Mouse (Mus musculus): Measurements from ENCODE around the gene Pom121. TPM values are rescaled to one million over a fixed set of nuclear protein-coding genes. Genes with fewer than 3 reads are reported as not detected.

Gene Pom121
- total RNA-seq, 2 experiments from 2014 or later = 48.3 to 50.2 TPM

GRCm38 (mm10) chr5:135359772-135360171 lies 34.6 kb downstream of the Pom121 start:
- no peak for DNase-seq (ENCODE audit: low spot score in 2 of 2)
- no peak overlapping the region for H3K4me3 ChIP-seq
- no peak for TF ChIP-seq CTCF (conservative IDR thresholded peaks at IDR 0.05)
- no peak overlapping the region for H3K27ac ChIP-seq

GRCm38 (mm10) chr5:135357556-135357955 lies 36.8 kb downstream of the Pom121 start:
- TF ChIP-seq CTCF (conservative IDR thresholded peaks at IDR 0.05) = no peak
- DNase-seq (ENCODE audit: low spot score in 2 of 2) = no peak
- Histone ChIP-seq H3K4me3 (no peak overlapping the region), H3K27ac (no peak overlapping the region)

- DNase-seq (ENCODE audit: low spot score in 2 of 2) = no peak
- Histone ChIP-seq H3K4me3 (no peak overlapping the region), H3K27ac (no peak overlapping the region)
- TF ChIP-seq CTCF (conservative IDR thresholded peaks at IDR 0.05) = no peak
These were observed 38.3 kb downstream of the Pom121 start for GRCm38 (mm10) chr5:135356090-135356489.

GRCm38 (mm10) chr5:135353564-135353963 lies 40.8 kb downstream of the Pom121 start:
- DNase-seq (ENCODE audit: low spot score in 2 of 2) = no peak
- Histone ChIP-seq H3K4me3 (no peak overlapping the region), H3K27ac (no peak overlapping the region)
- TF ChIP-seq CTCF (conservative IDR thresholded peaks at IDR 0.05) = peak; percentile 68

GRCm38 (mm10) chr5:135352995-135353394 lies 41.4 kb downstream of the Pom121 start, which contains the start of gene Trim50:
Gene Trim50 (plus strand): TSS chr5:135353295.
- H3K27ac ChIP-seq = no peak within 1 kb of the TSS
- no peak within 1 kb of the TSS for H3K4me3 ChIP-seq
- no peak for DNase-seq (ENCODE audit: low spot score in 2 of 2)
- TF ChIP-seq CTCF (conservative IDR thresholded peaks at IDR 0.05) = no peak

GRCm38 (mm10) chr5:135351606-135352005 lies 42.7 kb downstream of the Pom121 start:
- TF ChIP-seq CTCF (conservative IDR thresholded peaks at IDR 0.05) = no peak

GRCm38 (mm10) chr5:135349862-135350261 lies 44.5 kb downstream of the Pom121 start, which contains the start of gene Fkbp6:
Gene Fkbp6 (minus strand): TSS chr5:135350044.
- no peak for DNase-seq (ENCODE audit: low spot score in 2 of 2)
- Histone ChIP-seq H3K4me3 (no peak within 1 kb of the TSS), H3K27ac (no peak within 1 kb of the TSS)
- no peak for TF ChIP-seq CTCF (conservative IDR thresholded peaks at IDR 0.05)

More at GRCm38 (mm10) chr5:135351606-135352005, 42.7 kb downstream of the Pom121 start:
- no peak overlapping the region for H3K27ac ChIP-seq
- no peak for DNase-seq (ENCODE audit: low spot score in 2 of 2)
- H3K4me3 ChIP-seq = no peak overlapping the region

- TF ChIP-seq CTCF (conservative IDR thresholded peaks at IDR 0.05) = no peak
- no peak for DNase-seq (ENCODE audit: low spot score in 2 of 2)
- H3K27ac ChIP-seq = no peak overlapping the region
- H3K4me3 ChIP-seq = no peak overlapping the region
These were observed 46.8 kb downstream of the Pom121 start for GRCm38 (mm10) chr5:135347511-135348011.

GRCm38 (mm10) chr5:135346430-135346829 lies 47.9 kb downstream of the Pom121 start:
- DNase-seq (ENCODE audit: low spot score in 2 of 2) = no peak
- H3K4me3 ChIP-seq = no peak overlapping the region
- peak; percentile 59 for TF ChIP-seq CTCF (conservative IDR thresholded peaks at IDR 0.05)
- no peak overlapping the region for H3K27ac ChIP-seq

GRCm38 (mm10) chr5:135345989-135346388 lies 48.4 kb downstream of the Pom121 start:
- Histone ChIP-seq H3K27ac (no peak overlapping the region), H3K4me3 (no peak overlapping the region)
- DNase-seq (ENCODE audit: low spot score in 2 of 2) = no peak
- TF ChIP-seq CTCF (conservative IDR thresholded peaks at IDR 0.05) = no peak

- Histone ChIP-seq H3K27ac (no peak overlapping the region), H3K4me3 (no peak overlapping the region)
- peak; percentile 44 for TF ChIP-seq CTCF (conservative IDR thresholded peaks at IDR 0.05)
- no peak for DNase-seq (ENCODE audit: low spot score in 2 of 2)
These were observed 56.8 kb downstream of the Pom121 start for GRCm38 (mm10) chr5:135337575-135337974.

GRCm38 (mm10) chr5:135331161-135331560 lies 63.2 kb downstream of the Pom121 start:
- Histone ChIP-seq H3K4me3 (no peak overlapping the region), H3K27ac (no peak overlapping the region)
- TF ChIP-seq CTCF (conservative IDR thresholded peaks at IDR 0.05) = no peak
- no peak for DNase-seq (ENCODE audit: low spot score in 2 of 2)

- TF ChIP-seq CTCF (conservative IDR thresholded peaks at IDR 0.05) = no peak
- no peak overlapping the region for H3K4me3 ChIP-seq
- H3K27ac ChIP-seq = no peak overlapping the region
- DNase-seq (ENCODE audit: low spot score in 2 of 2) = no peak
These were observed 64.1 kb downstream of the Pom121 start for GRCm38 (mm10) chr5:135330201-135330600.

GRCm38 (mm10) chr5:135329471-135329870 lies 64.9 kb downstream of the Pom121 start:
- no peak overlapping the region for H3K27ac ChIP-seq
- no peak overlapping the region for H3K4me3 ChIP-seq
- no peak for DNase-seq (ENCODE audit: low spot score in 2 of 2)
- TF ChIP-seq CTCF (conservative IDR thresholded peaks at IDR 0.05) = no peak

Small RNA genes lying within 50 kb of the gene (microRNA-seq; reads per million reads assigned to microRNA genes)
- 0.92 to 0.96 reads per million in 2 experiments for gene Mir7033

Other genes starting within 250 kb of the Pom121 start
- 10 to 100 TPM; 29.8 to 32.0 TPM for gene Tbl2, start 244.9 kb downstream of the Pom121 start, total RNA-seq (2021)
- 10 to 100 TPM; 55.1 to 62.6 TPM for gene Bcl7b, start 226.3 kb downstream of the Pom121 start, total RNA-seq (2021)
- gene Baz1b, start 207.3 kb downstream of the Pom121 start, total RNA-seq (2021) = 10 to 100 TPM; 79.9 to 87.5 TPM
- 1 to 10 TPM; 4.5 to 5.0 TPM for gene Fzd9, start 143.3 kb downstream of the Pom121 start, total RNA-seq (2021)
- under 1 TPM; 0.47 to 0.51 TPM for gene Fkbp6, start 44.5 kb downstream of the Pom121 start, total RNA-seq (2021)
- not detected for gene Trim50, start 41.3 kb downstream of the Pom121 start, total RNA-seq (2021)
- 10 to 100 TPM; 21.7 to 30.1 TPM for gene Nsun5, start 24.6 kb downstream of the Pom121 start, total RNA-seq (2021)
- gene Hip1, start 150.6 kb upstream of the Pom121 start, total RNA-seq (2021) = 10 to 100 TPM; 41.2 to 41.4 TPM
- not detected for gene Ccl26, start 169.0 kb upstream of the Pom121 start, total RNA-seq (2021)
- not detected for gene Ccl24, start 178.5 kb upstream of the Pom121 start, total RNA-seq (2021)
- 10 to 100 TPM; 86.2 to 86.5 TPM for gene Rhbdd2, start 238.1 kb upstream of the Pom121 start, total RNA-seq (2021)